Mouse (Mus musculus) retina, postnatal 1 day (tissue): ENCODE measurements around the gene Brd3.
"Not testable (repeated sequence)": the region's sequence is repeated elsewhere in the genome, so short reads cannot be mapped to it uniquely, and the experiment has no call there.

ENCODE experiments used
- DNase-seq: peaks from one replicate; pipeline ENCODE4 v3.0.0-alpha.2; 2012

The Brd3 gene

GRCm38 (mm10) chr2:27506658-27507057 lies 804 bp downstream of the Brd3 start:
- DNase-seq: not testable (repeated sequence)

DNA sequence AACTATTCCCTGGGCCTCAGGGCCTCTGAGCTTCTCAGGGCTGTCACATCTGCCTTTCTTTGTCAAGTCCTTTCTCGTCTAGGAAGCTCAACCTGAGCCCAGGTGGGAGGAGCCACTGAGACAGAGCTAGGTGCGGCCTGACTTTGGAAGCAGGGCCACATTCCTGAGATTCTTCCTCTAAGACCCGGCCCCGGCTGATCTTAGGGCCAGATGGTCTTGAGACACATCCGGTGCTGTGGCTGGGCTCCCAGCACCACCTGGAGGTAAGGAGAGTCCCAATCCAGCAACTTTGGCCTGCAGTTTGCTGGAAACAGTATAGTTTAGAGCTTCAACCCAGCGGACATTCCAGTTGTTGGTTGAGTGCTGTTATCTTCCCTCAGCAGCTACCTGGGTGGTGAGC lies 1.9 kb downstream of the Brd3 start:
- no peak for DNase-seq

GRCm38 (mm10) chr2:27504113-27504885 lies 3.2 kb downstream of the Brd3 start:
- DNase-seq: no peak

DNA sequence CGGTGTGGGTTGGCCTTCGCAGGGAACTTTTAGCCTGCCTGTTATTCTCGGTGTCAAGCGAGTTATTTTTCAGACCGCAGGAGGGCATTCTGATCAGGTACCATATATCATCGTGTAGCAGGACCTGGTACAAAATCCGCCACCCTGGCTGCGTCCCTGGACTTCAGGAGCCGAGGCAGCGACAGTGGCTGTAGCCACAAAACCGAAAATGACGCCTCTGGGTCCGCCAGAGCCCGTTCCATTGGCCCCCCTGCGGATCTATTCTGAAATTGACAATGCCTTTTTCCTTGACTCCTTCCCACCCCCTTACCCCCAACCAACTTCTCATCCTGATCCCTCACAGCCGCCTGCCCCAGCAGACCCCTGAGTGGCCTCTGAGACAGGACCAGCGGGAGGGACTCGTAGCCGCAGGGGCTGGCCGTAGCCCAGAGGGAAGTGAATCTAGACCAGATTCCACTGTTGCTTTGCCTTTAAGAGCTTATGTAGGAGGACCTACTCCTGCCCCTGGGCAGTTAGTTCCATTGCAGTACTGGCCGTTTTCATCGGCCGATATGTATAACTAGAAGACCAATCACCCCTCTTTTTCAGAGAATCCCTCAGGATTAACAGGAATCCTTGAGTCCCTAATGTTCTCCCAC lies 11.0 kb downstream of the Brd3 start:
- DNase-seq: peak; percentile 85

DNA sequence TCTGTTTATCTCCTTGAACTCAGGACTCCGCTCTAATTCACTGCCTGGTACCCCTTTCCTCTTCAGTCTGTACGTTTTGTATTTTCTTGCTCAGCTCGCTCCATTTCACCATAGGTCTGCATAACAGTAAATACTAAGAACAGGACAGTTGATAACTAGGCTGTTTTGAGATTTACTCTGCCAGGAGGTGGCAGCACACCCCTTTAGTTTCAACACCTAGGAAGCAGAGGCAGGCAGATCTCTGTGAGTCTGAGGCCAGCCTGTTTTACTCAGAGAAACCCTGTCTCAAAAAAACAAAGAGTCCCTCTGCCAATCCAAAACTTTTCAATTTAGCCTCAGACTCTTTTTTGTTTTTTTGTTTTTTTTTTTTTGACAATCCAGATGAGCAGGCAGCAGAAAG lies 13.5 kb downstream of the Brd3 start:
- no peak for DNase-seq

- no peak for DNase-seq
Observed at GRCm38 (mm10) chr2:27490939-27491338, 16.5 kb downstream of the Brd3 start.

DNA sequence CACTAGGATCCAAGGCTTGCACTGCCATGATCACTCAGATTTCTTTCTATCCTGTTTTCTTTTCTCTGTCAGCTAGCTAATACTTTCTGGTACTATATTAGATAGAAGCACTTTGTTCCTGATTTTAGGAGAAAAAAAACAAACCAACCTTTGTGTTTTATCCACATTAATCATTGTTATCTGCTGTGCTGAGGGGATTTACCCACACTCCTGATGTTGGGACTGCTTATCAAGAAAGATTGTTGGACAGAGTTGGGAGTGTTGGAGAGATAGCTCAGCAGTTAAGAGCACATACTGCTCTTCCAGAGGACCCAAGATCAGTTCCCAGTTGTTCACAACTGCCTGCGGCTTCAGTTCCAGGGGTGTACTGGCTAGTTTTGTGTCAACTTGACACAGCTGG lies 19.1 kb downstream of the Brd3 start:
- no peak for DNase-seq

GRCm38 (mm10) chr2:27487336-27488049 lies 20.0 kb downstream of the Brd3 start:
- DNase-seq: no peak

- DNase-seq: no peak
Observed at GRCm38 (mm10) chr2:27486725-27487124, 20.7 kb downstream of the Brd3 start.

- DNase-seq: no peak
Observed at GRCm38 (mm10) chr2:27482265-27482861, 25.1 kb downstream of the Brd3 start.

DNA sequence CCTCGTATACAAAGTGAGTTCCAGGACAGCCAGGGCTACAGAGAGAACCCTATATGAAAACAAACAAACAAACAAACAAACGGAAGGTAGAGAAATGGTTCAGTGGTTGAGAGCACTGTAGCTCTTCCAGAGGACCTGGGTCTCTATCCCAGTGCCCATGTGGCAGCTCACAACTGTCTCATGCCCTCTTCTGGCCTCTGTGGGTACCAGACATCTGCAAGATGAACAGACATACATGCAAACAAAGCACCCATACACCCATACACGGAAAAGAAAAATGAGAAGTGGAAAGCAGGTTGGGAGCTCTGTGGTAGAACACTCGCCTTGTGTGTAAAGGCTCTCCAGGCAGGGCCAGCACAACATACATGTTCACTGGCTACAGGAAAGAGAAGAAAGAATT lies 27.1 kb downstream of the Brd3 start:
- DNase-seq: no peak

DNA sequence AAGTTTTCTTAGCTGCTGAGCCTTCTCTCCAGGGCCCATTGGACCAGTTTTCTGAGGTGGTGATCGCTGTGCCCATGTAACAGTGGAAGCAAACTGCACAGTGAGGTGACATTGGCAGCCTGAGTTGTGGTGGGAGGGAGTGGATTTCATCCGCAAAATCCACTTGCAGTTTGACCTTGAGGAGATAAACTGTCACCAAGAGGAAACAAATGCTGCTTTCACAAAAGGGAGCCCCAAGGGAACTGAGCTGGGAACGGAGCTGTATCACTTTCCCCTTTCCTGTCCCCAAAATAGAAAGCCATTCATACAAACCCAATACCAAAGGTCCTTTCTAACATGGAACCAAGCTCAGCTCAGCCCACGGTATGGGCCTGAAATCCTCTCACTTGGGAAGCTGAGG lies 27.6 kb downstream of the Brd3 start:
- no peak for DNase-seq

GRCm38 (mm10) chr2:27476303-27477192 lies 30.9 kb downstream of the Brd3 start:
- peak; percentile 60 for DNase-seq

DNA sequence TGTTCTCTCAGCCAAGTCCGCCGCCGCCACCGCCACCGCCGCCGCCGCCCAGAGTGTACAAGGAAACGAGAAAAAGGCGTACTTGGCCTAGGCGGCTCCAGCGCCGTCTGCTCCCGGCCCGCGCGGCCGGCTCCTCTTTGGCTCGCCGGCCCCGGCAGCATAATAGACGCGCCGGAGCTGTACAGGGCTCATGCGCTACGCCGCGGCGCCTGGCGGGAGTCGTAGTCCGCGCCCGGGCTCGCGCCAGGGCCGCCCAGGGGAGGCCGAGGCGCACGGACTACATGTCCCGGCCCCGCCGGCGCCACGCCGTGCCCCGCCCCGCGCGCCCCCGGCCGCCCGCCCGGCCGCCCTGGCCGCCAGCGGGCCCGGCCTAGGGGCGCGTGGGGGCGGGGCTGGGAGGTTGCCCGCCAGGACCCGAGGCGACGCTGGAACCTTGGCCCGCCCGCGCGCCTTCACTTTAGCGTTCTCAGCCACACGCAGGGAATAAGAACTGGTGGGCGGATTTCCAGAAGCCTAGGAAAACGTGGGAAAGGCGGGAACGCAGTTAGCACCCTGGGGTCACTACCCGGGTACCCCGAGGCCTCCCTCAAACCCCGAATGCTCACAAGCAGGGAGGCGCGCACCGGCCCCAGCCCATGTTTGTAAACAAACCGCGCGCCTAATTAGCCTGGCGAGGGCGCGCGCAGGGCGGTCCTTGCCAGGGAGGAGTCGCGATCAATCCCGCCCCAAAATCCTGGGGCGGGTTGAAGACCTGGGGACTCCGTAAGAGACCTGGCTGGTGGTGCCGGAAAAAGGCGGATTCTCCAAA lies 31.8 kb downstream of the Brd3 start:
- peak; percentile 97 for DNase-seq

DNA sequence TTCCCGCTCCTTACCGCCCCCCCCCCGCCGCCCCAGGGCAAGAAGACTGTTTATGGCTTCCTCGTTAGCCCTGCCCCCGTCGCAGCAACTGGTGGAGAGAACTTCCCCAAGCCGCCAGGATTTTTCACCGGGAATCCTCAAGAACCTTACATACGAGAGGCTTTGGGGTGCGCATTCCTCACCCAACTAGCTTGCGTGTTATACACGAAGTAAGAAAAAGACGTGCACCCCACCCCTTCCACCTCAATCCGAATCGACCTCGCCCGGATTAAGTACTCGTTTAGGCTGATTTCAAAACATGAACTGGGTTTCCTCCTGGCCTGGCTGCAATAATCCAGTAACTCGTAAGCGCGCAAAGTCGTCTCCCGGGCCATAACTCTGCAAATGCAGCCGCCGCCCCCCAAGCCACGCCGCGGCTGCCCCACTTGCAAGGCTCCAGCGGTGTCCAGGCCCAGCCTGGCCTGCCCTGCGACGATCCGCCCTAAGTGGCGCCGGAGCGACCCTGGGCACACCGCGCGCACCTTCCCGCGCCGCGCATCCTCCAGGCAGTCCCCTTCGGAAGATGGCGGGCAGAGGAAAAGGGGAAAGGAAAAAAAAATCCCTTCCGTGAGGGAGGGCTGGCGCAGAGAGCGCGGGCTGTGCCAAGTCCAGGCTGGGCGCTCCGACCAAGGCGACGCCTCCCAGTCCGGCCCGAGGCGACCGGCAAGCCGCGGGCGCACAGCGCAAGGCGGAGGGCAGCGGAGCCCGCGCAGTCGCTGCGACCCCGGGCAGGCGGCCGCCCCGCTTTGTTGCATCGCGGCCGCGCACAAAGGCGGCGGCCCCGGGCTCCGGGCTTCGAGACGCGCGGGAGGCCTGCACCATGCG lies 32.6 kb downstream of the Brd3 start:
- DNase-seq: peak; percentile 64

DNA sequence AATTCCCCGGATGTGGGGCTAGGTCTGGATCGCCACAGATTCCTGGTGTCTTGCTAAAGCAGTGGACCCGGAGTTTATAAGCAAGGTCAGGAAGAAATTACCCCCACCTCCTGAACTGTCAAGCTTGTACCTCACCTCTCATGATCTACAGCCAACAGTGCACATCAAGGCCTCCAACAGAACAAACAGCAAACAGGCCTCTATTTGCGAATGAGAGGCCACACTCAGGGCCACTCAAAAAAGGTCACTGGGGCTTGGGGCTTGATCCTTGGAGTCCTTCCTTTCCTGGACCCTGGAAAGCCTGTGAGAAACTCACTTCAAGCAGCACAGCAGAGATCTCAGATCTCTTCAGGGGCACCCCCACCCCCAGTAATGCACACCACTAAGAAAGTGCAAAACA lies 33.6 kb downstream of the Brd3 start:
- DNase-seq: no peak

DNA sequence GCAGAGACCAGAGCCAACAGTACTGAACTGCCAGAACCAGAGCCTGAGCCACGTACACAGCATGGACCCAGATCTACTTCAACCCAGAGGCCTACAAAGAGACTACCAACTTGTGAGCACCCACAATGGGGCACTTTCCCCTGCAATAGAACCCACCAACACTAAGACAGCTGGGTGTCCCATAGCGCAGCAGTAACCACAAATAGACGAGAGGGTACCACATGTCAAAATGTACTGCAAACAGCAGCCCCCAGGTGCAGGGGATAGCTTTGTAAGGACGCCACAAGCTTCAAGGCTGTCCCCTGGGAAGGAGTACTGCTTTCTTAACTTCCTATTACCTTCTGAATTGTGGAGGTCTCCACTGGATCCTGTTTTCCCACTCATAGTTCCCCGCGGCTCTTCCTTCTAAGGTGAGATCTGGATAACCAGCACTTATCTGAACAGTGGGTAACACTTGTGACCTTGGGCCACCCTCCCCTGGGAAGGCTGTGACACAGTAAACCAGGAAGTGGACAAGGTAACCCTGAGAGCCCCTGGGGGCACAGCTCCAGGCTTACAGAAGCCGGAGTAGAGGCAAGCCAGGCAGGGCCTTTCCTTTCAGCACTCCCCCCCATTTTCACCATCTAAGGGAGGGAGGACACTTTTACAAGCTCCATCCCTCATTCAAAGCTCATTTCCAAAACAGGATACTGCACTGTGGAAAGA lies 34.2 kb downstream of the Brd3 start:
- DNase-seq: no peak

- no peak for DNase-seq
Observed at GRCm38 (mm10) chr2:27471170-27471584, 36.3 kb downstream of the Brd3 start.

DNA sequence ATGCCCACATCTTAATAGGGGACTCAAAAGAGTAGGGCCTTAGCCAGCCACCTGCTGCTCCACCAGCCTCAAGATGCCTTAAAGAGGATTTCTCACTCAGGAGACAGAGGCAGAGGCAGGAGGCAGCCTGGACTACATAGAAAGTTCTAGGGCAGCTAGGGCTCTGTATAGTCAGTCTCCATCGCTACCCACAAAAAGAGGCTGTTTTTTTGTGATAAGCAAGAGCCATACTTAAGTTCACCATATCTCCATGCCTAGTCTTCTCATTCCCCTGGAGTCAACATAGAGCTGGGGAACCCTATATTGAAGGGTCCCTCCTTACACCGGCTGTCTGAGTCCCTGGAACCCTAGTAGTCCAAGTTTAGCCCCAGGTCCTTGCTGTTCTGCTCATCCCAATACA lies 36.9 kb downstream of the Brd3 start:
- no peak for DNase-seq

DNA sequence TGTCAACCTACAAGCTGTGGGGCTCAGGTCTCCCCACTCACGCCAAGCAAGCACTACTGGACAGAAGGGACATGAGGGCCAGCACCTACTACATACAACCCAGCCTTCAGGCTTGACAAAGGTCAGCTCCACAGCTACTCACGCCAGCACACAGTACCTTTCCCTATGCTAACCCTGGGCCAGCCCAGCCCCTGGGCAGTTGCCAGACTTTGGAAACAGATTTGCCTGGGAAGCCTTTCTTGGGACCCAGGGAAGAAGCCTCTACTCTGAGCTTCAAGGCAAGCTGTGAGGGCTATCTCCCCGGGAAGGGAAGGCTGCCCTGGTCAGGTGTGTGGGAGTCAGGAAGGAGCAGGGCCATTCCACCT lies 37.5 kb downstream of the Brd3 start:
- no peak for DNase-seq
